Mouse (Mus musculus): ENCODE data around the gene Mgmt. TPM values are rescaled to one million over a fixed set of nuclear protein-coding genes. Genes with fewer than 3 reads are reported as not detected.

The Mgmt gene
- polyA plus RNA-seq, 1 experiment = 4.7 TPM

DNA sequence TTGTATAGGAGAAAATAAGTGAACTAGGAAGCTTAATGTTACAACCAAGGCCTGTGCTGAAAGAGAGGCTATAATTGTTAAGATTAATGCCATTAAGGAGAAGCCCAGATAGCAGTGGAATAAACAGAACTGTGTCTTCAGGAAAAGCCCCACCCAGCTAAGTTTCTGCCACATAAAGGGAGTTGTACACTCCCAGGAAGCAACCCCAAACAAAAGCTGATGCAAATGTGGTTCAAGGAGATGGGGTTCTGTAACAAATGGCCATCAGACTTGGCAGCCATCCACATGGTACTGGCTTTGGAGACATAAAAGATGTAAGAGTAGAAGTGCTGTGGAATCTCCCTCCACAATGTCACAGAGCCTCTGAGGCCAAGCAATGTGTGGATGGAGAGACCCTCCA, 264.7 kb downstream of the Mgmt start:
- TF ChIP-seq GATA1 (IDR thresholded peaks at IDR 0.05; ENCODE audit: low read length) = no peak

DNA sequence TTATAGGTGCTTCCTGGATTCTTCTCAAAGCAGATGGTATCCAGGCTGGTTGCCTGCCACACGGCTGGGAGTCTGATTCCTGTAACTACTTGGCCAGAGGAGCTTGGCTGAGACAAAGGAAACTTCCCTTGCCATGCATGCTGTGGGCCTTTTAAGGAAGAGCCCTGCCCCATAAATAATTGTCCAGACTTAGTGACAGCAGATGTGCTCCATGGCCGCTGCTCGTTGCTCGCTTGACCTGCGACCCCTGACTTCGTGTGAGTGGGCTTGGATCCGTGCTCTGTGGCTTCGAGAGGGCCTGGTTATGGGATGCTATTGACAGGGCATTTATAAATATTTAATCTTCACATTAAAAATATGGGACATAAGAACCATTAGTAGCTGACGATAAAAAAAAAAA, 277.9 kb downstream of the Mgmt start:
- TF ChIP-seq GATA1 (IDR thresholded peaks at IDR 0.05; ENCODE audit: low read length) = no peak
